Mouse (Mus musculus): Measurements from ENCODE around the gene Spock1. TPM values are rescaled to one million over a fixed set of nuclear protein-coding genes. Genes with fewer than 3 reads are reported as not detected.

Gene Spock1
- polyA plus RNA-seq, 1 experiment from 2014 or later, result 0.93 TPM

DNA sequence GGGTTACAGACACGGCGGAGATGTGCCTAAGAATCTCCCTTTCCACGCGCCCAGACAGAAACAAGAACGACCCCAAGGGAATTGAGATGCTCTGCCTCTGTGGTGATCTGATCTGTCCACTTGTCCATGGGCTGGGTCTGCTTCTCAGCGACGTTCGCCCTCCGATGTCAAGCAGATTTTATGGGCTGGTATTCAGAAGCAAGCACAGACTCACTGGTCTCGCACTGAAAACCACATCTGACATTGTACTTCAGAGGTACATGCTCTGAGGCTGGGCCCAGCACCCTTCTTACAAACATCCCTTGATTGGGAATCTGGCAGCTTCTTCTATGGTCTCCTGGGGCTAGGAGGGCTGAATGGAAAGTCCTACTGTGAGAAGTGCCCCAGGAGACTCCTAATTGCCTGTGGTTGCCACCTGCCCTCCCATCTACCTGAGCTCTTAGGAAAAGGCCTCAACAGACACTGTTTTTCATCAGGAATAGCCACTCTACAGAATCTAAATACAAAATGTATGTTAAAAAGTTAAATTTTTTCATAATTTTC is 51.8 kb downstream of the Spock1 start:
- no peak overlapping the region for H3K4me3 ChIP-seq
- peaks cover 14% of the 10 kb centered on the region for H3K4me1 ChIP-seq
- H3K27ac ChIP-seq, result no peak overlapping the region
- WGBS, result 88% methylated on average over 10 of the region's 10 CpGs
- H3K27me3 ChIP-seq (ENCODE audit: low read depth, poor library complexity, severe bottlenecking), result no peaks in the 10 kb centered on the region
- H3K9me3 ChIP-seq (replicated peaks), result no peaks in the 10 kb centered on the region
- DNase-seq (ENCODE audit: low spot score), result no peak
- no peaks in the 10 kb centered on the region for H3K36me3 ChIP-seq

DNA sequence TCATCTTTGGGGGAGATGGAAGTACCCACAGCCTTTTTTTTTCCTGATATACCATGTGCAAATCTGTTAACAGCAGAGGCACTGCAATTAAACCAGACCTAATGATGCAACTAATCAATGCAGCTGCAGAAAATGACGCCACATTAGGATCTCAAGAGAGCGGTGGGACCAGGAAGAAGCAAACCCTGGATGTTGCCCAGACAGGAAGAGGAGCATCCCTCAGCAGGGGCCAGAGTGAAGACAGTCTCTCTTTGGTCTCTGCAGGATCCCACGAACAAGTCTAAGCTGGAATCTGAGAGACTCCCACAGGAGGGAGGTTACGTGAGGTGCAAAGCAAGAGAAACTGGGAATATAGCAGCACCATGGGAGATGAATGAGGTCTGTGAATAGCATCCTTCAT is 52.4 kb downstream of the Spock1 start:
- Histone ChIP-seq H3K36me3 (no peaks in the 10 kb centered on the region), H3K9me3 (replicated peaks) (no peaks in the 10 kb centered on the region), H3K4me3 (no peak overlapping the region), H3K4me1 (peaks cover 14% of the 10 kb centered on the region), H3K27me3 (ENCODE audit: low read depth, poor library complexity, severe bottlenecking) (no peaks in the 10 kb centered on the region), H3K27ac (no peak overlapping the region)
- 73% methylated on average over 4 of the region's 4 CpGs for WGBS
- DNase-seq (ENCODE audit: low spot score), result no peak

DNA sequence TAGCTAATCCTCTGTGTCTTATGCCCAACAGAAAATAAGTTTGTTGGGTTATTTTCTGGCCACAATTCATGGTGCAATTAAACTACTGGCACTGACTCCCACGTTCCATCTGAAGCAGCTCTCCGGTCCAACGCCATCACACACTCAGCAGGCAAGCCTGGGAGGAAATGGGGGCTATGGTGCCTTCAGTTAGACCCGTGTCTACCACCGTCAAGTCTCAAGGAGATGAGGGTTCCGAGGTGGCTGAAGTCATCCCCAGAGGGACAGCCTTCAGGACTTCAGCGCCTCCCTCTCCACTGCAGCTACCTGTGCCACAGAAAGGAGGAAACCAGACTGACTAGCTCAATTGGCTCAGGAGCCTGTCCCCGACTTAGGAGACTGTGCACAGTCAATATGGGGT is 53.7 kb downstream of the Spock1 start:
- H3K36me3 ChIP-seq, result no peaks in the 10 kb centered on the region
- 87% methylated on average over 8 of the region's 8 CpGs for WGBS
- H3K4me3 ChIP-seq, result no peak overlapping the region
- no peaks in the 10 kb centered on the region for H3K9me3 ChIP-seq (replicated peaks)
- H3K27ac ChIP-seq, result no peak overlapping the region
- DNase-seq (ENCODE audit: low spot score), result no peak
- H3K4me1 ChIP-seq, result peaks cover 14% of the 10 kb centered on the region
- no peaks in the 10 kb centered on the region for H3K27me3 ChIP-seq (ENCODE audit: low read depth, poor library complexity, severe bottlenecking)

DNA sequence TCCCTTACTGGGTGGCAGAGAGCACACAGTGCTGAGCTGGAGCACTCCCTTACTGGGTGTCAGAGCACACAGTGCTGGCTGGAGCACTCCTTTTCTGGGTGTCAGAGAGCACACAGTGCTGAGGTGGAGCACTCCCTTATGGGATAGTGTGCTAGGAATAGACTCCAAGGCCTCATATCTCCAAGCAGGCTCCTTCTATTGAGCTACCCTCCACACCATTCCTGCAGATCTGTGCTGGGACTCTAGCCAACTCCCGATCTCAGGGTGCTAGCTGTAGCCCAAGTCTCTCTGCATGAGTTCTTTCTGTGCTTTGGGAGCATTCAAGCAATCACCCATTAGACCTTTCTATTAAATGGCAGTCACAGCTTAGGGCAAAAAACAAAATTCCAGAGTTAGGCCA is 54.5 kb downstream of the Spock1 start:
- no peak for DNase-seq (ENCODE audit: low spot score)
- H3K27me3 ChIP-seq (ENCODE audit: low read depth, poor library complexity, severe bottlenecking), result no peaks in the 10 kb centered on the region
- H3K27ac ChIP-seq, result no peak overlapping the region
- WGBS, result 86% methylated on average over 1 of the region's 1 CpGs
- H3K9me3 ChIP-seq (replicated peaks), result no peaks in the 10 kb centered on the region
- no peak overlapping the region for H3K4me3 ChIP-seq
- no peaks in the 10 kb centered on the region for H3K36me3 ChIP-seq
- peaks cover 11% of the 10 kb centered on the region for H3K4me1 ChIP-seq

DNA sequence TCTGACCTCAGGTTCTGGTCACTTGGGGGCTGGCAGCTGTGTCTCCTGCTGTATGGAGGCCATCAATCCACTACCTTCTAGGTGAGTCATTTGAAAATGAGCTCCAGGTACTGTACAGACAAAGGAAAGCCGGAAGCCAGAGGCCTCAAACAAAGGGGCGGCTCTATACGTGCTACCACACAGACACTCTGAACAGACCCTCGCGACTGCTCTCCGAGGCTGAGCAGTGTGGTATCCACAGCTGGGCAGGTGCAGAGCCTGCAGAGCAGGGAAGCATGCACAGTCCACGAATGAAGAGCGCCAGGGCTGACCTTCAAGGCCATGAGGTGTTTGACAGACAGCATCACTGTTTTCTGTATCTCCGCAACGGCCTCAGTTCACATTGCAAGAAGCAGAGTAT is 55.0 kb downstream of the Spock1 start:
- H3K4me3 ChIP-seq, result no peak overlapping the region
- H3K27me3 ChIP-seq (ENCODE audit: low read depth, poor library complexity, severe bottlenecking), result no peaks in the 10 kb centered on the region
- H3K27ac ChIP-seq, result peak overlapping the region; percentile 39; the same call in 1 of the 2 replicates
- WGBS, result 89% methylated on average over 10 of the region's 10 CpGs
- H3K9me3 ChIP-seq (replicated peaks), result no peaks in the 10 kb centered on the region
- DNase-seq (ENCODE audit: low spot score), result no peak
- no peaks in the 10 kb centered on the region for H3K36me3 ChIP-seq
- H3K4me1 ChIP-seq, result peaks cover 8% of the 10 kb centered on the region

DNA sequence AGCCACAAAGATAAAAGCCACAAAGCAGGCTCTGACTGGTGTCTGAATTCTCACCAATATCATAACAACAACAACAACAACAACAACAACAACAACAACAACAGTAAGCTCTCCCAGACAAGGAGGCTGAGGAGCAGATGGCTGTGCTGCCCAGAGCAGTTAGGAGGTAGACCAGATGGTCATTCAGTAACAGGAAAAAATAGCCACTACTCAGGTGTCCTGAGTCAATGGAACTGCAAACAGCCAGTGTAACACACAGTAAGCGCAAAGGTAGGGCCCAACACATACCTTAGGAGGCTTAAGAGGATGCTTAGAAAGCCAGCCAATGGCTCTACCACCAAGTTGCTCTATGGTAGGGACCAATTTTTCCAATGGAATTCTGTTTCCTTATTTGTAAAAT is 59.2 kb downstream of the Spock1 start:
- no peak overlapping the region for H3K4me3 ChIP-seq
- no peak for DNase-seq (ENCODE audit: low spot score)
- H3K36me3 ChIP-seq, result no peaks in the 10 kb centered on the region

DNA sequence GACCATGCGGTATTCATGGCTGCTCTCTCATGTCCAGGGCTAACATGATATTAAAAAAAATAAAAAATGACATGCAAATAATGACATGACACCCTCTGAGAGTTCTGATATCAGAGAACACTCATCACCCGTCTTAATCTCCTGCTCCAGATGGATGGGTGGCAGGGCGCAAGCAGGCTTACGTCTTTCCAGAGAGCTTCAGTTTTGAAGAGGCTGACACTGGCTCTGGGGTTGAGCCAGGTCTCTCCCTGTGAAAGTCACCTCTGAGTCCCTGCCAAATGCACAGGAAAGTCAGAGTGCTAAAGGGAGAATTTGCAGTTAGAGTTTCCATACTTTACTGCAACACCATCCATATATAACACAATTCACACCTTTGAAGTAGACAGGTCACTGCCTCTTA is 61.0 kb downstream of the Spock1 start:
- H3K9me3 ChIP-seq (replicated peaks), result no peaks in the 10 kb centered on the region
- DNase-seq (ENCODE audit: low spot score), result no peak
- no peaks in the 10 kb centered on the region for H3K36me3 ChIP-seq
- H3K27me3 ChIP-seq (ENCODE audit: low read depth, poor library complexity, severe bottlenecking), result no peaks in the 10 kb centered on the region
- no peak overlapping the region for H3K4me3 ChIP-seq
- H3K27ac ChIP-seq, result no peak overlapping the region
- WGBS, result 92% methylated on average over 4 of the region's 4 CpGs
- H3K4me1 ChIP-seq, result 0 out of 2 replicates have a peak, but pooled peaks cover 4% of the 10 kb centered on the region

More for the DNA sequence above, 59.2 kb downstream of the Spock1 start:
- WGBS, result 93% methylated on average over 1 of the region's 1 CpGs
- Histone ChIP-seq H3K4me1 (peaks cover 12% of the 10 kb centered on the region), H3K9me3 (replicated peaks) (no peaks in the 10 kb centered on the region), H3K27me3 (ENCODE audit: low read depth, poor library complexity, severe bottlenecking) (no peaks in the 10 kb centered on the region), H3K27ac (no peak overlapping the region)

DNA sequence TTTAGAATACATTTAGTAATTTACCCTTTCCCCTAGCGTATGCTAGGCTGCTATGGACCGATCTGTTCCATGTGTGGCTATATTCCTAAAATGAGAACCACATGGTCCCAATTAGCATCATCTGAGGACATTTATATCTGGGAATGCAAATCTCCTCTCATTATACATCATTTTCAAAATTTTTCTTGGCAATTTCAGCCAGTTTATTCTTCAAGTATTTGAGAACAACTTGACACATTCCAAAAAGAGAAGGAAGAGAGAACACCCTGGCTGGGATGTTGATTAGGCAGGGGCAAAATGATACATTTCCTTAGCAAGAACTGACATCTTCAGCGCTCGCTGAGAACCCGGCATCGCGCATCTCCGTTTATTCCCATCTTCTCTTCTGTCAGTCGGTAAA is 61.7 kb downstream of the Spock1 start:
- 83% methylated on average over 9 of the region's 9 CpGs for WGBS
- Histone ChIP-seq H3K9me3 (replicated peaks) (no peaks in the 10 kb centered on the region), H3K27me3 (ENCODE audit: low read depth, poor library complexity, severe bottlenecking) (no peaks in the 10 kb centered on the region), H3K4me3 (no peak overlapping the region), H3K36me3 (no peaks in the 10 kb centered on the region), H3K27ac (no peak overlapping the region), H3K4me1 (0 out of 2 replicates have a peak, but pooled peaks cover 4% of the 10 kb centered on the region)
- DNase-seq (ENCODE audit: low spot score), result no peak

DNA sequence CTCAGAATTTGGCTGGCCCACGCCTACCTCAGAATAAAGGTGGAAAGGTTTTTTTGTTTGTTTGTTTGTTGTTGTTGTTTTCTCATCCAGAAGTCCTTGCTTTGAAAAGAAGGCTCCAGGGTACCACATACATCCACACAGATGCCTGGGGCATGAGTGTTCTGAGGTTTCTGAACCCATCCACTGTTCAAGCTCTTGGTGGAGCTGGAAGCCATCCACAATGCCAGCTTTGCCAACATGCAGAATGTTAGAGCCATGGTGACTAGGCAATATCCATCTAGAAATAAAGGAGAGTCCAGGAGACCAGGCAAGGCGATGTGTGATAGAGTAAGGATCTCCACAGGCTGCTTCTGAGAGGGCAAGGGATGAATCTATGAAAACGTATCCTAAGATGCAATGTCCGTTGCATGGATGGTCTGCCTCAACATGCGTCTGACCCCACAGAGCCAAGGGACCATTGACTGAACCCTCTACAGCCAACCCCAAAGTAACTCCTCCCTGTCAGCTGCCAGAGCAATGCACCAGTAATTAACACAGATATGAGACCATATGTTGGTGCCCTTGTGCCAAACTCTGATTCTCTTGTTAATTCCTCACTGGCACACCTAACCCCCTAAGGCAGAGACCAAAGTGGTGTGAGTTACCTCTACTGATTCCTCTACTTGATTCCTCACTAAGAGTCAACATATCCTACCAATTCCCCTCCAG is 66.8 kb downstream of the Spock1 start:
- H3K4me1 ChIP-seq, result peaks cover 9% of the 10 kb centered on the region
- H3K27ac ChIP-seq, result no peak overlapping the region
- whole genome bisulfite sequencing, result 91% methylated on average over 5 of the region's 5 CpGs
- H3K9me3 ChIP-seq (replicated peaks), result no peaks in the 10 kb centered on the region
- DNase-seq (ENCODE audit: low spot score), result no peak
- no peaks in the 10 kb centered on the region for H3K27me3 ChIP-seq (ENCODE audit: low read depth, poor library complexity, severe bottlenecking)
- no peaks in the 10 kb centered on the region for H3K36me3 ChIP-seq
- no peak overlapping the region for H3K4me3 ChIP-seq

DNA sequence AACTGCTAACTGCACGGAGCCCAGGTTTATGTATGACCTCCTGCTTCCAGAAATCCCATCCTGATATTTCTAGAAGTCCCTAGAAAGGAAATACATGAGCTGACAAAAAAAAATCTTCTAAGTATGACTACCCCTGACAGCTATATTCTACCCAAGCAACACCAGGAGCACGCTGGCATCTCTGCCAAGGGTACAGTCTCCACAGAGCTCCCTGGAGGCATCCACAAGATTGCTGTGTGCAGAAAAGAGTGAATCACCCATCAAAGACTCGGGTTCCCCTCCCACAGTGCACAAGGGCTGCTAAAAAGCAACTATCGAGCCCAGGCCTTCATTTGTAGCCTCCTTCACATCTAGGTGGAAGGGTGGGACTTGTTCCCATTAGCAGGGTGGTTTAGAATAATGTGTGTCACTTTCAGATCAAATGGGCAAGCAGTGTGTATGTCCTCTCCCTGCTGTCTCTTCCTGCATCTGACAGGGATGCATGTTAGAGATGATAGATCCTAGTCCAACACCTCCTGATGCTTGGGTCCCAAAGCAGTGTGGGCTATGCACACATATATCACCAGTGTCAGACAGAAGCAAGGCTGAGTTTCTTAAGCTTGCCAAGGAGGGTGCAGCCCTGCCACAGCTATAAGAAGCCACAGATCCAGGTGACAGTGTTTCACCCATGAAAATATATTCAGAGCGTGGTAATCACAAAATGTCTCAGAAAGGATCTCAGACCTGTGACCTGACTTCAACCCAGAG is 70.3 kb downstream of the Spock1 start:
- Histone ChIP-seq H3K27me3 (ENCODE audit: low read depth, poor library complexity, severe bottlenecking) (no peaks in the 10 kb centered on the region), H3K27ac (no peak overlapping the region), H3K4me3 (no peak overlapping the region), H3K4me1 (peaks cover 8% of the 10 kb centered on the region), H3K9me3 (replicated peaks) (no peaks in the 10 kb centered on the region), H3K36me3 (no peaks in the 10 kb centered on the region)
- no peak for DNase-seq (ENCODE audit: low spot score)
- WGBS, result 83% methylated on average over 5 of the region's 5 CpGs

DNA sequence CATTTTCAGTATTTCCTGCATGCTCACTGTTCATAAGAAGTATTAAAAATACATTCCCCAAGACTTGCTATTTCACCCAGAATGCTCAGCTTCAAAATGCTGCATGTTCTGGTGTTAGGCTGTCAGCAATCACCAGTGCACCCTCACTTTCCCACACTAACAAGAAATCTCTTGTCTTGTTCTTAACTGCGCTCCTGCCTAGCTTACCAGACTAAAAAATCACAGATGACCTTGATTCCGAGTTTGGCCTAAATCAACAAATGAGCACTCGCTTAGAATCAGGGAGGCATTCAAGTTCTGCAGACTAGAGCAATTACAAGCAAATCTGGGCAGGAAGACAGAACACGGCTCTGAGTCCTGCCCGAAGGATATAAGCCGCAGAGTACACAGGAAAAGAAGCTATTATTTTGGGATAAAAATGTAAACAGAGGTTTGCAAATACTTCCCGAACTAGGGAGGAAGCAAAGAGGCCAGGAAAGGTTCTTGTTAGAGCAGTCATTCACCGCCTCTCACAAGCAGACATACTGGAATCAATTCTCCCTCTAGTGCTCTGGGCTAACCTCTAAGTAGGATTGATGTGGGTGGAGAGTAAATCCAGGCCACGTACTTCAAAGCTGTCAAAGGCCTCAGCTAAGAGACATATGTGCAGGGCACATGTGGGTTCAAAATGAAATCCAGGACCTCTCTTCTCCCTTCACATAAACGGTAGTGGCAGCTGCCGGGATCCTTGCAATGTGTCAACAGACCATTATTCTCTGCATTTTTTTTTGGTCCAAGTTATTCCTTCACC is 76.6 kb downstream of the Spock1 start:
- peak; percentile 74 for DNase-seq (ENCODE audit: low spot score)
- Histone ChIP-seq H3K9me3 (replicated peaks) (no peaks in the 10 kb centered on the region), H3K27ac (peak overlapping the region; percentile 78), H3K4me1 (peaks cover 34% of the 10 kb centered on the region), H3K27me3 (ENCODE audit: low read depth, poor library complexity, severe bottlenecking) (no peaks in the 10 kb centered on the region), H3K4me3 (0 out of 2 replicates have a peak overlapping the region, but pooled peaks have one; percentile 13), H3K36me3 (no peaks in the 10 kb centered on the region)
- WGBS, result 35% methylated on average over 11 of the region's 11 CpGs

DNA sequence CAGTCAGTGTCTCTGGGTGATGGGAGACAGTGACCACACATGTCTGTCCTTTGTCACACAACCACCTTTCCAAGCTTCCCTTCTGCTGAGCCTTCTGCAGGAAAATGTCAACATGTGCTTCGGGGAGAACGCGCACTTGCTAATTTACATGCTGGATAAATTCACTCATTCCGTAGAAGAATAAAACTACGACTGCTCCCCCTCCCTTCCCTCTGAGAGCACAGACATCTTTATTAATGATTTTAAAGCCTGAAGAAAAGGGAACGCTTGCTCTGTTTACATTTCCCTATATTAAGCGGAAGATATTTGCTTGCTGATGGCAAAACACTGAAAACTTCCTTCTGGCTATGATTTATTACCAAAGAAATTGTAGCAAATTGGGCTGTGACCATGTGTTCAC is 77.2 kb downstream of the Spock1 start:
- DNase-seq (ENCODE audit: low spot score), result peak; percentile 51
- peak overlapping the region; percentile 78; the same call in 1 of the 2 replicates for H3K27ac ChIP-seq

More for the DNA sequence above, 77.2 kb downstream of the Spock1 start:
- Histone ChIP-seq H3K27me3 (ENCODE audit: low read depth, poor library complexity, severe bottlenecking) (no peaks in the 10 kb centered on the region), H3K4me3 (peak overlapping the region; percentile 21; the same call in 1 of the 2 replicates), H3K9me3 (replicated peaks) (no peaks in the 10 kb centered on the region), H3K4me1 (peaks cover 34% of the 10 kb centered on the region), H3K36me3 (no peaks in the 10 kb centered on the region)
- 60% methylated on average over 7 of the region's 7 CpGs for WGBS
